Mouse (Mus musculus) G1E (cell line): ENCODE results near the gene Ebf1.

Source experiments
- CTCF ChIP-seq: IDR thresholded peaks from 2 replicates; pipeline ENCODE4 v1.5.1; 2012; ENCODE audit warnings: low read depth, low read length, inconsistent platforms, mixed read lengths
- GATA1 ChIP-seq: IDR thresholded peaks from 2 replicates; pipeline ENCODE4 v1.6.1; 2012; ENCODE audit warnings: borderline replicate concordance, low read length, inconsistent platforms, mixed read lengths
- GATA2 ChIP-seq: IDR thresholded peaks from 2 replicates; pipeline ENCODE4 v1.6.1; 2012; ENCODE audit warnings: low read depth, low read length, inconsistent platforms, borderline replicate concordance
- POLR2AphosphoS5 ChIP-seq: IDR thresholded peaks from 2 replicates; pipeline ENCODE4 v1.6.1; 2012; ENCODE audit warnings: low read depth, low read length, inconsistent platforms; ENCODE audit not compliant: insufficient replicate concordance
- TAL1 ChIP-seq: conservative IDR thresholded peaks from 2 replicates; pipeline ENCODE4 v1.6.1; 2012; ENCODE audit warnings: low read depth, low read length, inconsistent platforms, mixed read lengths

DNA sequence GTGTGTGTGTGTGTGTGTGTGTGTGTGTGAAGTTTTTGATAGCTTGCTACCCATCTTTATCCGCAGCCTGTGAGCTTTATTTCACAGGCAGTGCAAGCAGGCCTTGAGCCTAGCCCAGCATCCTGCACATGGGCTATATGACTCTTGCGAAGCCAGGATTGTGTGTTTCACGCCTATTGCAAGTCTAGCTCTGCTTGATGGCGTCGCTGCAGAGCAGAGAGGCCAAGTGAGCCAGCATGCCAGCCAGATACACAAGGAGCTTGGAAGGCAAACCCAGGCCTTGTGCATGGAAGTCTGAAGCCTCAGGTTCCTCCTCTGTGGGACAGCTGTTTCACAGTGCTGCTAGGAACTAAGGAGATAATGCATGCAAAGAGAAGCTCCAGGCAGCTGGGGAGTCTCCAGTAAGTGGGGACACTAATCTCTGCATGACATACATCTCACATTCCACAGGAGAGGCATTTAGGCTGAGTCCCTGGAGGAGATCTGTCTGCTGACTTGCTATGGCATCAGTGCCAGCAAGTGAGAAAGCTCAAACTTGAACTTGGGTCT lies 359.2 kb downstream of the Ebf1 start:
- TF ChIP-seq CTCF (no peak), TAL1 (no peak), GATA2 (no peak), GATA1 (no peak), POLR2AphosphoS5 (no peak)
